Mouse (Mus musculus) brain, embryonic 14.5 days (tissue): ENCODE measurements at regions not wholly inside any gene's neighbourhood (a gene's known extent, or its start where the extent isn't known, plus 50 kb on each side); places are given as distances from the start of the nearest gene placed in this dataset.

Source experiments
- DNase-seq: peaks from one replicate; pipeline ENCODE4 v3.0.0-alpha.2; 2011; ENCODE audit warnings: low read depth
- CTCF ChIP-seq: fragments of 200-500 bp; IDR thresholded peaks from 2 replicates; pipeline ENCODE4 v1.5.1; 2012; ENCODE audit warnings: inconsistent platforms, mild to moderate bottlenecking, moderate library complexity, borderline replicate concordance; ENCODE audit not compliant: insufficient read depth, insufficient read length; ENCODE audit errors: extremely low read depth
- POLR2A ChIP-seq: fragments of 200-500 bp; IDR thresholded peaks from 2 replicates; pipeline ENCODE4 v1.6.1; 2012; ENCODE audit warnings: mild to moderate bottlenecking, inconsistent platforms, borderline replicate concordance; ENCODE audit not compliant: poor library complexity, insufficient read depth, insufficient read length, severe bottlenecking; ENCODE audit errors: extremely low read depth

GRCm38 (mm10) chr1:133549816-133550215, 60.3 kb downstream of the Snrpe start:
- TF ChIP-seq CTCF (no peak), POLR2A (no peak)
- DNase-seq, result no peak

- DNase-seq, result peak; percentile 58
- TF ChIP-seq POLR2A (no peak), CTCF (no peak)
Measured at GRCm38 (mm10) chr1:133548971-133549370, 61.1 kb downstream of the Snrpe start.

GRCm38 (mm10) chr1:133547541-133547940, 62.5 kb downstream of the Snrpe start:
- TF ChIP-seq POLR2A (no peak), CTCF (no peak)
- DNase-seq, result no peak

- TF ChIP-seq CTCF, result no peak
- TF ChIP-seq POLR2A, result no peak
- no peak for DNase-seq
Measured at GRCm38 (mm10) chr1:133544996-133545395, 65.1 kb downstream of the Snrpe start.

- TF ChIP-seq CTCF (no peak), POLR2A (no peak)
- DNase-seq, result peak; percentile 8
Measured at GRCm38 (mm10) chr1:133543751-133544150, 66.3 kb downstream of the Snrpe start.

- TF ChIP-seq CTCF (no peak), POLR2A (no peak)
- no peak for DNase-seq
Measured at GRCm38 (mm10) chr1:133541996-133542775, 67.9 kb downstream of the Snrpe start.

GRCm38 (mm10) chr1:133530698-133531097, 79.4 kb downstream of the Snrpe start:
- no peak for DNase-seq
- no peak for TF ChIP-seq POLR2A
- TF ChIP-seq CTCF, result no peak

- no peak for TF ChIP-seq CTCF
- no peak for TF ChIP-seq POLR2A
- DNase-seq, result no peak
Measured at GRCm38 (mm10) chr1:133529817-133530216, 80.3 kb downstream of the Snrpe start.

- TF ChIP-seq POLR2A (no peak), CTCF (no peak)
Measured at GRCm38 (mm10) chr1:133527651-133528385, 82.3 kb downstream of the Snrpe start.

GRCm38 (mm10) chr1:133522825-133523224, 87.3 kb downstream of the Snrpe start:
- no peak for DNase-seq
- TF ChIP-seq CTCF, result no peak
- no peak for TF ChIP-seq POLR2A

More at GRCm38 (mm10) chr1:133527651-133528385, 82.3 kb downstream of the Snrpe start:
- no peak for DNase-seq

GRCm38 (mm10) chr1:133520652-133521051, 89.4 kb downstream of the Snrpe start:
- no peak for DNase-seq
- TF ChIP-seq CTCF, result no peak
- TF ChIP-seq POLR2A, result no peak
